Mouse (Mus musculus): Measurements from ENCODE around the gene Ino80e.

- no peak for TF ChIP-seq POLR2A (IDR thresholded peaks at IDR 0.05; ENCODE audit: insufficient read depth, low read depth, low read length)
- TF ChIP-seq CTCF (IDR thresholded peaks at IDR 0.05; ENCODE audit: insufficient read depth, low read depth, low read length) = no peak
Observed at GRCm38 (mm10) chr7:126816494-126816893, 45.7 kb downstream of the Ino80e start.

All from olfactory bulb, adult 2 months (tissue).